Mouse (Mus musculus) intestine, embryonic 14.5 days (tissue): Measurements from ENCODE around the gene Trim41. TPM values are rescaled to one million over a fixed set of nuclear protein-coding genes. Genes with fewer than 3 reads are reported as not detected.

ENCODE experiments used
- ATAC-seq: fragments of 200-750 bp; cut with Nextera tagmentation; replicated peaks from 2 replicates; pipeline ENCODE4 v1.8.0; 2017; ENCODE audit warnings: low read depth, moderate number of reproducible peaks, moderate TSS enrichment, moderate library complexity; ENCODE audit not compliant: low FRiP score, low TSS enrichment
- DNase-seq: peaks from one replicate; pipeline ENCODE4 v3.0.0-alpha.2; 2018; ENCODE audit warnings: low spot score
- H3K27ac ChIP-seq: fragments of 300-500 bp; sonication (generic); 2 replicates; pipeline ENCODE4 v1.5.1; 2014; ENCODE audit warnings: low read depth, mild to moderate bottlenecking, control low read depth
- H3K27me3 ChIP-seq: fragments of 300-500 bp; sonication (generic); replicated peaks from 2 replicates; pipeline ENCODE4 v1.6.1; 2014; ENCODE audit warnings: low read length, control low read depth; ENCODE audit not compliant: control insufficient read depth, insufficient read depth
- H3K36me3 ChIP-seq: fragments of 300-500 bp; sonication (generic); 2 replicates; pipeline ENCODE4 v1.6.1; 2014; ENCODE audit warnings: low read length, control low read depth; ENCODE audit not compliant: control insufficient read depth, insufficient read depth
- H3K4me1 ChIP-seq: fragments of 300-500 bp; sonication (generic); replicated peaks from 2 replicates; pipeline ENCODE4 v1.6.1; 2014; ENCODE audit warnings: low read length, control low read depth, mixed read lengths; ENCODE audit not compliant: control insufficient read depth, insufficient read depth
- H3K4me2 ChIP-seq: fragments of 300-500 bp; sonication (generic); 2 replicates; pipeline ENCODE4 v1.6.1; 2014; ENCODE audit warnings: low read length
- H3K4me3 ChIP-seq: fragments of 300-500 bp; sonication (generic); 2 replicates; pipeline ENCODE4 v1.5.1; 2014; ENCODE audit warnings: low read depth, low read length, control low read depth, mixed read lengths
- H3K9ac ChIP-seq: fragments of 300-500 bp; sonication (generic); 2 replicates; pipeline ENCODE4 v1.6.1; 2014; ENCODE audit warnings: mild to moderate bottlenecking, low read length
- H3K9me3 ChIP-seq: fragments of 300-500 bp; sonication (generic); 2 replicates; pipeline ENCODE4 v1.6.1; 2016; ENCODE audit warnings: low read length, control low read depth; ENCODE audit not compliant: control insufficient read depth
- WGBS: fragments of 180-500 bp; shearing (Covaris S2); extraction: QIAGEN DNeasy Blood & Tissue Kit; methylation state at CpG from one replicate; pipeline ENCODE4 v1.1.7; 2014; 5-methylcytosine and 5-hydroxymethylcytosine counted together
- polyA plus RNA-seq: library from polyadenylated mRNA; unstranded; fragments of >200 nt; fragmentation: Nextera tagmentation; extraction: Ambion mirVana; gene quantifications from 2 replicates; pipeline ENCODE4 v1.2.1, GENCODE M21; 2014

The Trim41 gene
- 5.0 and 6.2 TPM in 2 replicates for polyA plus RNA-seq

DNA sequence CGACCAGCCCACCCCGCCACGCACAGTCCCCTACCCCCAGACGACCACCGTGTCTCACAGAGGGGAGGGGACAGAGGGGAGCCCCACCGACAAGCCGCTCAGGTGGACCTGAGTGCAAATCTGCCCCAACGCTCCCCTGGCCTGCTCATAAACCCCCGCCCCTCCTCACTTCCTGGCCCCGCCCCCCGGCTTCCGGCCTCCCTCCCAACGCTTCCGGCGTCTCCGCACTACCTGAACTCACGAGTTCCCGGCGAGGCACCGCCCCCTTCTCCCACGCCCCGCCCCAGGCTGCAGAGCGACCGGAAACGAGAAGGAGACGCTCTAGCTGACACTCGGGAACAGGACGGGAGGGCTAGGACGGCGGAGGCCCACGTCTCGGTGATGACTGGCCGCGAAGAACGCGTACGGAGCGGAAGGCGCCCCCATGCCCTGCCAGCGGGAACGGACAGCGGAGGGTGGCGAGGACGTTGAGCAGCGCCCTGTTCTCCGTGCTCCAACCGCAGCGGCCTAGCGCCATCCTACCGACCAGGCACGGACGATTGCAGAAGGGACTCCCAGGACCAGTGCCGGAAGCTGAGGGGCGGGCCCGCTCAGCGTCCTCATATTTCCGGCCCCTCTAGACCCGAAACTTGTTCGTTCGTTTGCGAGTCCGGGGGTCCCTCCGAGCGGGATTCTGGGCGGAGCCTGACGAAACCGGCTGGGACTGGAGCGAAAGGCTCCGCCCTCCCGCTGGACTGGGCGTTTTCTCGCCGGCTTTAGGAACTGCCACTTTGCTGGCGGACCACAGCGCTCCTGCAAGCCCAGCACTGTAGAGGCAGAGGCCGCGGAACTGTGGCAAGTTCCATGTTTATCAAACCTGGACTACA lies at the start of gene Trim41:
Trim41 (minus strand) TSS at position 554 of the 866 bp plus-strand sequence.
- H3K4me3 ChIP-seq = peak within 1 kb of the TSS; percentile 80
- H3K36me3 ChIP-seq = peaks cover 30% of the 10 kb centered on the region
- H3K27me3 ChIP-seq = no peaks in the 10 kb centered on the region
- DNase-seq (peak; percentile 98), ATAC-seq (peak; percentile 97)
- H3K4me2 ChIP-seq = peak within 1 kb of the TSS; percentile 97
- no peaks in the 10 kb centered on the region for H3K9me3 ChIP-seq
- peaks cover 8% of the 10 kb centered on the region for H3K4me1 ChIP-seq
- under 1% methylated on average over 75 of the region's 77 CpGs for WGBS
- peak within 1 kb of the TSS; percentile 86 for H3K9ac ChIP-seq
- H3K27ac ChIP-seq = peak within 1 kb of the TSS; percentile 95

- WGBS = 95% methylated on average over 9 of the region's 9 CpGs
- ATAC-seq (no peak), DNase-seq (no peak)
- Histone ChIP-seq H3K27me3 (no peaks in the 10 kb centered on the region), H3K36me3 (peaks cover 16% of the 10 kb centered on the region; the same call in 1 of the 2 replicates), H3K9ac (no peak overlapping the region), H3K9me3 (no peaks in the 10 kb centered on the region), H3K4me3 (no peak overlapping the region), H3K4me1 (peaks cover 17% of the 10 kb centered on the region), H3K4me2 (no peak overlapping the region), H3K27ac (no peak overlapping the region)
Observed at GRCm38 (mm10) chr11:48866481-48866880, 49.3 kb upstream of the Trim41 start.

DNA sequence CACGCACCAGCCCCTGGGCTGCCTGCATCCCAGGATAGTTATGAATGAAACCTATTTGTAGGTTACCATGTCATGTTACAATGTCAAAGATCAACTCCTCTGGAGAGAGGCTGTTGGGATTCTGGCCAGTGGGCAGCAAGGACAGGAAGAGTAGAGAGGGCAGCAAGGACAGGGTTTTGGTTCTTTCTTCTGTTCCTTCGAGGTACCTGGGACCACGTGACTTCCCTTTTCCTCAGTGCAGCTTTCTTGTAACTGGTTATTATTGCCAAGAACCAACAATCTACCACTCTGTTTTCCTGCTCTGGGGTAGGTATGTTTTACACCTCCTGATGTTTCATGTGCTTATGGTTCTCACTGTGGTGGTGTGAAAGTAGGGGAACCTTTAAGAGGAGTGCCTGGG lies 46.7 kb upstream of the Trim41 start:
- DNase-seq (no peak), ATAC-seq (no peak)
- H3K27ac ChIP-seq = no peak overlapping the region
- WGBS = 87% methylated on average over 3 of the region's 3 CpGs
- no peaks in the 10 kb centered on the region for H3K9me3 ChIP-seq
- no peaks in the 10 kb centered on the region for H3K27me3 ChIP-seq
- peaks cover 3% of the 10 kb centered on the region; the same call in 1 of the 2 replicates for H3K4me1 ChIP-seq
- no peak overlapping the region for H3K4me2 ChIP-seq
- H3K36me3 ChIP-seq = peaks cover 16% of the 10 kb centered on the region; the same call in 1 of the 2 replicates
- H3K4me3 ChIP-seq = no peak overlapping the region
- H3K9ac ChIP-seq = no peak overlapping the region

GRCm38 (mm10) chr11:48862784-48863319 lies 45.7 kb upstream of the Trim41 start:
- WGBS = 84% methylated on average over 1 of the region's 1 CpGs
- peaks cover 16% of the 10 kb centered on the region; the same call in 1 of the 2 replicates for H3K36me3 ChIP-seq
- H3K9ac ChIP-seq = no peak overlapping the region
- H3K4me3 ChIP-seq = no peak overlapping the region
- DNase-seq (no peak), ATAC-seq (no peak)
- no peak overlapping the region for H3K4me2 ChIP-seq
- H3K27me3 ChIP-seq = no peaks in the 10 kb centered on the region
- no peaks in the 10 kb centered on the region for H3K9me3 ChIP-seq
- no peak overlapping the region for H3K27ac ChIP-seq
- no peaks in the 10 kb centered on the region for H3K4me1 ChIP-seq

DNA sequence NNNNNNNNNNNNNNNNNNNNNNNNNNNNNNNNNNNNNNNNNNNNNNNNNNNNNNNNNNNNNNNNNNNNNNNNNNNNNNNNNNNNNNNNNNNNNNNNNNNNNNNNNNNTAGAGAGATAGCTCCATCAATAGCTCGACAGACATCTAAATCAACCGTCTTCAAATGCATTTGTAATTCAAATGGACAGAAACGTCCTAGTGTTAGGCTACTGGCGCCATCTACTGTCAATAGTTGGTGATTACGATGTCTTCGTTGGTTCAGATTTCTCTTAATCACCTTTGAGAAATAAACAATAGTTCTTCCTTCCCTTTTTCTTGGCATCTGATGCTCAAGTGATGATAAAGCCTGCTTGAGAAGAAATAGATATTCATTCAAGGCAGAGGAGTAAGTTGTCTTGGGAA lies 41.9 kb upstream of the Trim41 start:
- DNase-seq (no peak), ATAC-seq (no peak)
- H3K27me3 ChIP-seq = no peaks in the 10 kb centered on the region
- H3K4me3 ChIP-seq = no peak overlapping the region
- under 1% methylated on average over 6 of the region's 6 CpGs for WGBS
- no peaks in the 10 kb centered on the region for H3K36me3 ChIP-seq
- peaks cover 11% of the 10 kb centered on the region; the same call in 1 of the 2 replicates for H3K4me1 ChIP-seq
- no peaks in the 10 kb centered on the region for H3K9me3 ChIP-seq
- H3K27ac ChIP-seq = no peak overlapping the region
- no peak overlapping the region for H3K9ac ChIP-seq
- H3K4me2 ChIP-seq = peak overlapping the region; percentile 67

- Histone ChIP-seq H3K27me3 (0 out of 2 replicates have a peak, but pooled peaks cover 5% of the 10 kb centered on the region), H3K4me3 (peak overlapping the region; percentile 56), H3K27ac (0 out of 2 replicates have a peak overlapping the region, but pooled peaks have one; percentile 16), H3K4me2 (peak overlapping the region; percentile 67), H3K9ac (peak overlapping the region; percentile 44), H3K4me1 (peaks cover 12% of the 10 kb centered on the region; the same call in 1 of the 2 replicates), H3K9me3 (0 out of 2 replicates have a peak, but pooled peaks cover 2% of the 10 kb centered on the region), H3K36me3 (no peaks in the 10 kb centered on the region)
- ATAC-seq (peak; percentile 73), DNase-seq (peak; percentile 99)
- WGBS = under 1% methylated on average over 31 of the region's 31 CpGs
Observed at GRCm38 (mm10) chr11:48853474-48854180, 36.5 kb upstream of the Trim41 start.

DNA sequence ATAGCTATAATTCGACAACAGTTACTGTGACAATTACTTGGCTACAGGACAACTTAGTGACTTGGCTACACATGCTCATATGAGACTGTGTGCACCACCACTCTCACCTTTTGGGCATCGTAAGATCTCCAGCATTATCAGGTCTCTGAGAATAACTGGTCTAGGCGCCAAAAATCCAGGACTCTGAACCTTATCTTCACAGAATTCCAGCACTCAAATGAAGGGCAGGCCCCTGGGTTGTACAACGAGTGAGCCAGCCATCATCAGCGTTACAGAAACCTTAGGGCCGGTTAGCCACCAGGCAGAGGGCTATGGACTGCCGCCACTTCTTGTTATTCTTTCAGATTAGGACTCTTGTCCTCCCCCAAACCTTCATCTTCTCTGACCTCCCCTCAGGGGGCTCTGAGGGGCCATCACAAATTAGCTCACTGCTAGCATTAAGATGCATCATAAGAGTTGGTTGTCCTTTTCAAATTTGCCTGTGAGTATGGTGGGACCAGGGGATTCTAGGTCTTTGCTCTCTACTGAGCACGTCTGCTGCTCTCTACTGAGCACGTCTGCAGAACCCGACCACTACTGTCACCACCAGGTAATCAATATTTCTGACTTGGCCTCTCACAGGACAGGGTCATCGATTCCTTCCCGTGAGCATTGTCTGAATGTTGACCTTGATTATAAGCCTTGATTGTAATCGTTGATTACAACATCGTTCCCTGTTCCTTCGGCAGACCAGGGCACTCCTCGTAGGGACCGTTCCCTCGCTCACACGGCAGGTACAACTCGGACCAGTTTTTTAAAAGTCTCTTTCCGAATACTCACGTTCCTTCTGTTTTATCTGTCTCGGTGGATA lies 35.7 kb upstream of the Trim41 start:
- Histone ChIP-seq H3K36me3 (no peaks in the 10 kb centered on the region), H3K27me3 (0 out of 2 replicates have a peak, but pooled peaks cover 5% of the 10 kb centered on the region), H3K4me3 (peak overlapping the region; percentile 56), H3K4me2 (peak overlapping the region; percentile 67), H3K4me1 (peaks cover 12% of the 10 kb centered on the region; the same call in 1 of the 2 replicates), H3K9ac (peak overlapping the region; percentile 44), H3K9me3 (0 out of 2 replicates have a peak, but pooled peaks cover 2% of the 10 kb centered on the region), H3K27ac (no peak overlapping the region)
- WGBS = 9% methylated on average over 23 of the region's 23 CpGs
- DNase-seq (no peak), ATAC-seq (peak; percentile 0; the same call in 1 of the 2 replicates)
